Mouse (Mus musculus) ES-Bruce4 (cell line): ENCODE data around the gene Ccnk. TPM values are rescaled to one million over a fixed set of nuclear protein-coding genes. Genes with fewer than 3 reads are reported as not detected.

Experiments used
- H3K27ac ChIP-seq: 2 replicates; pipeline ENCODE4 v1.5.1; 2012; ENCODE audit warnings: low read length, inconsistent platforms; ENCODE audit not compliant: insufficient read depth
- H3K27me3 ChIP-seq: 2 replicates; pipeline ENCODE4 v1.6.1; 2012; ENCODE audit warnings: mild to moderate bottlenecking, low read length, inconsistent platforms; ENCODE audit not compliant: control insufficient read depth, poor library complexity, insufficient read depth, severe bottlenecking
- H3K36me3 ChIP-seq: 2 replicates; pipeline ENCODE4 v1.6.1; 2012; ENCODE audit warnings: inconsistent platforms, mild to moderate bottlenecking, low read length, moderate library complexity; ENCODE audit not compliant: control insufficient read depth, poor library complexity, insufficient read depth, severe bottlenecking
- H3K4me1 ChIP-seq: one replicate; pipeline ENCODE4 v1.8.1; 2011; ENCODE audit warnings: low read length; ENCODE audit not compliant: control insufficient read depth, insufficient read depth
- H3K4me3 ChIP-seq: 2 replicates; pipeline ENCODE4 v1.5.1; 2011; ENCODE audit warnings: low read depth, mild to moderate bottlenecking, low read length
- H3K9ac ChIP-seq: 2 replicates; pipeline ENCODE4 v1.6.1; 2012; ENCODE audit warnings: low read depth, mild to moderate bottlenecking, inconsistent platforms; ENCODE audit not compliant: poor library complexity, severe bottlenecking
- H3K9me3 ChIP-seq: replicated peaks from 2 replicates; pipeline ENCODE4 v1.6.1; 2012; ENCODE audit warnings: mild to moderate bottlenecking, low read length, inconsistent platforms; ENCODE audit not compliant: control insufficient read depth, poor library complexity, insufficient read depth, severe bottlenecking
- CTCF ChIP-seq: IDR thresholded peaks from one replicate; pipeline ENCODE4 v1.8.1; 2011; ENCODE audit warnings: low read depth, low read length
- EP300 ChIP-seq: IDR thresholded peaks from 2 replicates; pipeline ENCODE4 v1.6.1; 2011; ENCODE audit warnings: low read depth, low read length; ENCODE audit not compliant: insufficient read depth
- POLR2A ChIP-seq: IDR thresholded peaks from one replicate; pipeline ENCODE4 v1.8.1; 2011; ENCODE audit warnings: low read length; ENCODE audit not compliant: insufficient read depth
- polyA plus RNA-seq: library from polyadenylated mRNA; stranded (reverse); fragments of >200 nt; gene quantifications from 2 replicates; pipeline ENCODE4 v1.2.4, GENCODE M21; 2011; ENCODE audit warnings: low read depth; ENCODE audit not compliant: missing spikeins, insufficient read depth, insufficient read length

Ccnk gene
- polyA plus RNA-seq, 1 experiment, result 69.8 TPM

DNA sequence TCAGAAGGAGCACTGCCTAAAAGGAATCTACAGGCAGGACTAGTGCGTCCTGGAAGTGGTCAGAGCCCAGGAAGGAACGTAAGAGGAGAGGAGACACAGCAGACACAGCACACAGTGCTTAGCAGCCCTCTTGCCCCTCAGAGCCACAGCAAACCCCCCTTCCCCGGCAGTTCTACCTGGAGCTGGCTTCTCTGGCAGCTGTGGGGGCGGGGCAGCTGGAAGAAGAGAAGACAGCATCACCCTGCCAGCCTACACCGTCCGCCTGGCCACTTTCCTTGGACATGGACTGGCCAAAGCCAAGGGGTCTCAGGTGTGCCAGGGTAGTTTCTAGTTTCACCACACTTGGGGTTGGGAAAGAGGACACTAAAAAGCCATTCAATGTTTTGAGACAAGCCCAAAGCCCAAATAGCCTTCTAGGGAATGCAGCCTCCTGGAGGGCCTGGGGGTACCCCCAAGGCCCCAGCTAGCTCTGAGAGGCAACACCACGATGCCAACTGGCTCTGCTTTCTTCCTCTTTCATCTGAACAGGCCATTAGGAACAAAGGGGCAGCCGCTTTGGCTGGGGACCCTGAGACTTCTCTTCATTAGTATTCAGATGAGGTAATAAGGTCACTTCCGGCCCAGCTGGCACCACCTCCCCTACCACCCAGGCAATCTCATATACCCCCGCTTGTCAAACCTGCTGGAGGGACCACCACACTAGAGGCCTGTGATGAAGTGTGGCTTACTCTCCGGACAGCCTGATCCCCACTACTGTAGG is 37.4 kb downstream of the Ccnk start:
- H3K27ac ChIP-seq, result no peak overlapping the region
- H3K4me3 ChIP-seq, result no peak overlapping the region
- no peaks in the 10 kb centered on the region for H3K9me3 ChIP-seq
- no peaks in the 10 kb centered on the region for H3K36me3 ChIP-seq
- no peaks in the 10 kb centered on the region for H3K27me3 ChIP-seq
- TF ChIP-seq CTCF (no peak), POLR2A (no peak), EP300 (no peak)
- H3K9ac ChIP-seq, result no peak overlapping the region
- H3K4me1 ChIP-seq, result no peaks in the 10 kb centered on the region

- no peak overlapping the region for H3K4me3 ChIP-seq
- no peaks in the 10 kb centered on the region for H3K27me3 ChIP-seq
- H3K4me1 ChIP-seq, result no peaks in the 10 kb centered on the region
- H3K9me3 ChIP-seq, result no peaks in the 10 kb centered on the region
- TF ChIP-seq CTCF, result peak; percentile 59
- TF ChIP-seq EP300, result no peak
- no peak overlapping the region for H3K9ac ChIP-seq
- H3K27ac ChIP-seq, result no peak overlapping the region
- no peaks in the 10 kb centered on the region for H3K36me3 ChIP-seq
Observed at GRCm38 (mm10) chr12:108217572-108217971, 38.2 kb downstream of the Ccnk start.

GRCm38 (mm10) chr12:108219163-108219562 is 39.8 kb downstream of the Ccnk start:
- TF ChIP-seq POLR2A (no peak), CTCF (no peak), EP300 (no peak)
- no peak overlapping the region for H3K27ac ChIP-seq
- H3K27me3 ChIP-seq, result no peaks in the 10 kb centered on the region
- H3K4me1 ChIP-seq, result no peaks in the 10 kb centered on the region
- H3K4me3 ChIP-seq, result no peak overlapping the region
- no peak overlapping the region for H3K9ac ChIP-seq
- no peaks in the 10 kb centered on the region for H3K36me3 ChIP-seq
- H3K9me3 ChIP-seq, result no peaks in the 10 kb centered on the region

GRCm38 (mm10) chr12:108219825-108220616 is 40.6 kb downstream of the Ccnk start:
- no peak for TF ChIP-seq EP300
- TF ChIP-seq CTCF, result no peak
- no peak for TF ChIP-seq POLR2A
- Histone ChIP-seq H3K27me3 (no peaks in the 10 kb centered on the region), H3K4me3 (no peak overlapping the region), H3K27ac (no peak overlapping the region), H3K9me3 (no peaks in the 10 kb centered on the region), H3K36me3 (no peaks in the 10 kb centered on the region), H3K4me1 (no peaks in the 10 kb centered on the region), H3K9ac (no peak overlapping the region)

- H3K9ac ChIP-seq, result no peak overlapping the region
- H3K4me3 ChIP-seq, result no peak overlapping the region
- H3K4me1 ChIP-seq, result no peaks in the 10 kb centered on the region
- no peaks in the 10 kb centered on the region for H3K36me3 ChIP-seq
- no peak for TF ChIP-seq POLR2A
- TF ChIP-seq CTCF, result no peak
- TF ChIP-seq EP300, result no peak
- H3K27me3 ChIP-seq, result no peaks in the 10 kb centered on the region
- no peak overlapping the region for H3K27ac ChIP-seq
- no peaks in the 10 kb centered on the region for H3K9me3 ChIP-seq
Observed at GRCm38 (mm10) chr12:108220621-108221020, 41.2 kb downstream of the Ccnk start.

- H3K9me3 ChIP-seq, result no peaks in the 10 kb centered on the region
- no peak overlapping the region for H3K27ac ChIP-seq
- no peak for TF ChIP-seq POLR2A
- TF ChIP-seq EP300, result no peak
- no peak for TF ChIP-seq CTCF
- H3K9ac ChIP-seq, result no peak overlapping the region
- H3K27me3 ChIP-seq, result no peaks in the 10 kb centered on the region
- H3K4me3 ChIP-seq, result no peak overlapping the region
- no peaks in the 10 kb centered on the region for H3K36me3 ChIP-seq
- H3K4me1 ChIP-seq, result no peaks in the 10 kb centered on the region
Observed at GRCm38 (mm10) chr12:108221206-108221605, 41.8 kb downstream of the Ccnk start.
